Mouse (Mus musculus) G1E (cell line): ENCODE results near the gene Palm. TPM values are rescaled to one million over a fixed set of nuclear protein-coding genes. Genes with fewer than 3 reads are reported as not detected.

Experiments used
- ATAC-seq: 2 replicates; pipeline ENCODE4 v1.8.0; 2016; ENCODE audit warnings: mild to moderate bottlenecking; ENCODE audit not compliant: insufficient number of reproducible peaks, poor library complexity, low FRiP score, severe bottlenecking; ENCODE audit errors: extremely low read depth
- DNase-seq: peaks from one replicate; pipeline ENCODE4 v3.0.0; 2012; ENCODE audit warnings: low spot score
- H3K27me3 ChIP-seq: 2 replicates; pipeline ENCODE4 v1.6.1; 2012; ENCODE audit warnings: mild to moderate bottlenecking, low read length, inconsistent platforms; ENCODE audit not compliant: insufficient read depth
- H3K36me3 ChIP-seq: replicated peaks from 2 replicates; pipeline ENCODE3; 2012; ENCODE audit warnings: mild to moderate bottlenecking, inconsistent platforms
- H3K4me1 ChIP-seq: 2 replicates; pipeline ENCODE4 v1.6.1; 2012; ENCODE audit warnings: low read depth, low read length, inconsistent platforms, mixed read lengths; ENCODE audit not compliant: insufficient read depth
- H3K4me3 ChIP-seq: 2 replicates; pipeline ENCODE4 v1.5.1; 2012; ENCODE audit warnings: low read depth, mild to moderate bottlenecking, inconsistent platforms, low read length, moderate library complexity, mixed read lengths
- H3K9me3 ChIP-seq: replicated peaks from 2 replicates; pipeline ENCODE4 v1.6.1; 2012; ENCODE audit warnings: inconsistent platforms
- CTCF ChIP-seq: IDR thresholded peaks from 2 replicates; pipeline ENCODE4 v1.5.1; 2012; ENCODE audit warnings: low read depth, low read length, inconsistent platforms, mixed read lengths
- GATA1 ChIP-seq: IDR thresholded peaks from 2 replicates; pipeline ENCODE4 v1.6.1; 2012; ENCODE audit warnings: borderline replicate concordance, low read length, inconsistent platforms, mixed read lengths
- GATA2 ChIP-seq: IDR thresholded peaks from 2 replicates; pipeline ENCODE4 v1.6.1; 2012; ENCODE audit warnings: low read depth, low read length, inconsistent platforms, borderline replicate concordance
- POLR2AphosphoS5 ChIP-seq: IDR thresholded peaks from 2 replicates; pipeline ENCODE4 v1.6.1; 2012; ENCODE audit warnings: low read depth, low read length, inconsistent platforms; ENCODE audit not compliant: insufficient replicate concordance
- TAL1 ChIP-seq: conservative IDR thresholded peaks from 2 replicates; pipeline ENCODE4 v1.6.1; 2012; ENCODE audit warnings: low read depth, low read length, inconsistent platforms, mixed read lengths
- polyA plus RNA-seq: library from polyadenylated mRNA; stranded (reverse); fragments of >175 nt; gene quantifications from 2 replicates; pipeline ENCODE4 v1.2.3, GENCODE M21; 2012
- total RNA-seq, 2 experiments: library from RNA; stranded (forward) in 1 of 2; stranded (reverse) in 1 of 2; fragments of 200-1000 nt in 1 of 2; fragments of >200 nt in 1 of 2; fragmentation: Nextera tagmentation in 1 of 2; gene quantifications; 2 replicates each; pipeline ENCODE4 v1.2.3; 2014 to 2017

The Palm gene
- total and polyA plus RNA-seq, 3 experiments, result 0.11 to 0.42 TPM; not detected in 1

DNA sequence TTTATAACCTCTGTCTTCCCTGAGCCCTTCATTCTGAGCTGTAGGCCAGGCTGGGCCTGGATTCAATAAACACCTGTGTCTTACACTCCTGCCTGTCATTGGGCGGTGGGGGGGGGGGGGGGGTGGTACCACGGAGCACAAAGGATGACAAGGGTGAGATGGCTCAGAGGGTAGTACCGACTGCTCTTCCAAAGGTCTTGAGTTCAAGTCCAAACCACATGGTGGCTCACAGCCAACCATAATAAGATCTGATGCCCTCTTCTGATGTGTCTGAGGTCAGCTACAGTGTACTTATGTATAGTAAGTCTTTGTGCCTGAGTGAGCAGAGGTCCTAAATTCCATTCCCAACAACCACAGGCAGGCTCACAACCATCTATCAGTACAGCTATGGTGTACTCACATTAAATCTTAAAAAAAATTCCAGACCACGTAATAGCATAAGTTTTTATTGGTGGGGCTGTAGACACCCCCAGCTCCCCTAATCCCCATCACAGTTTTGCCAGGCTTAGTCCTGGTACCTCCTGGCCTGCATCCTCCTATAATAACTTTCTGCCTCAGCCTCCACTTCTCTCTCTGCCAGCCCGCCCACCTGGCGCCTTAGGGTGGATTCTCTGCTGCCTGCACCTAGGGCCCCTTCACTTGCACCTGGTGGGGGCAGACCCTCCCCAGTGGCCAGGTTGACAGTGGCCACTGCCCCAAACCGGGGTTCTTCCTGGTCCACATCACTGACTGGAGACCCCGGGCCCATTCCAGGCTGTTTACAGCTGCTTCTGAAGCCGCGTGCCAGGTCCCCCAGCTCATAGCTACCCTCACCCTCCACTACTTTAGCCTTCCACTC is 71.2 kb downstream of the Palm start:
- TF ChIP-seq GATA1, result no peak
- no peak for TF ChIP-seq TAL1
- no peak for TF ChIP-seq GATA2
- no peak for TF ChIP-seq CTCF
- peak overlapping the region; percentile 6; the same call in 1 of the 2 replicates for H3K4me3 ChIP-seq
- DNase-seq (no peak), ATAC-seq (no peak)
- peaks cover 62% of the 10 kb centered on the region for H3K4me1 ChIP-seq
- H3K9me3 ChIP-seq, result no peaks in the 10 kb centered on the region
- peaks cover 68% of the 10 kb centered on the region for H3K36me3 ChIP-seq
- peaks cover 19% of the 10 kb centered on the region for H3K27me3 ChIP-seq

- peaks cover 21% of the 10 kb centered on the region for H3K27me3 ChIP-seq
- no peaks in the 10 kb centered on the region for H3K9me3 ChIP-seq
- TF ChIP-seq POLR2AphosphoS5 (peak; percentile 87), CTCF (no peak), GATA2 (no peak), GATA1 (no peak), TAL1 (no peak)
- peaks cover 56% of the 10 kb centered on the region for H3K4me1 ChIP-seq
- ATAC-seq (no peak), DNase-seq (no peak)
- H3K4me3 ChIP-seq, result peak overlapping the region; percentile 6; the same call in 1 of the 2 replicates
- H3K36me3 ChIP-seq, result peaks cover 62% of the 10 kb centered on the region
These were observed 71.8 kb downstream of the Palm start for GRCm38 (mm10) chr10:79865189-79865601.

DNA sequence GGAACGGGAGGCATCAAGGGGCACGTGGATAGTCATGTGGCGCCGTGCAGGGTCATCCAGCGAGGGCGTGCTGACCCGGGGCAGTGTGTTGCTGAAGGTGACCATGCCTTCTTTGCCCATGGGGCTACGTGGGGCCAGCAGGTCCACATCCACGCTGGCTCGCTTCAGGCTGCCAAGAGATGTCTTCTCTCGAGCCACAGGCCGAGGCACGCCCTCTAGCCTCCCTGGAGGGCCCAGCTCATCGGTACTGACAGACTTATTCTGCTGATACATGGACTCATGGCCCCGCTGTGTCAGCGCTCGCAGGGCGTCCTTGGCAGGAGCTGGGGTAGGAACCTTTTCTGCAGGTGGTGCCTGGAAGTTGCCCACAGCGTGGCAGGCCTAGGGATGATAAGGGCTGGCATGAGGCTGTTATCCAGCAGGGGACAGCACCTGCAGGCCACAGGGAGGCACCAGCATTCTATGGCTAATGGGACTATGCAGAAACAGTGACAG is 72.5 kb downstream of the Palm start:
- Histone ChIP-seq H3K36me3 (peaks cover 55% of the 10 kb centered on the region), H3K27me3 (peaks cover 24% of the 10 kb centered on the region), H3K4me3 (no peak overlapping the region), H3K9me3 (no peaks in the 10 kb centered on the region), H3K4me1 (peaks cover 49% of the 10 kb centered on the region)
- TF ChIP-seq CTCF (no peak), GATA2 (no peak), TAL1 (no peak), POLR2AphosphoS5 (no peak), GATA1 (no peak)
- no peak for DNase-seq
- ATAC-seq, result no peak

GRCm38 (mm10) chr10:79866601-79867000 is 73.2 kb downstream of the Palm start:
- ATAC-seq, result no peak
- no peaks in the 10 kb centered on the region for H3K9me3 ChIP-seq
- H3K27me3 ChIP-seq, result peaks cover 31% of the 10 kb centered on the region
- no peak overlapping the region for H3K4me3 ChIP-seq
- no peak for DNase-seq
- TF ChIP-seq POLR2AphosphoS5 (peak; percentile 9; the same call in 1 of the 2 replicates), TAL1 (no peak), GATA2 (no peak), GATA1 (no peak)
- peaks cover 42% of the 10 kb centered on the region for H3K4me1 ChIP-seq
- H3K36me3 ChIP-seq, result peaks cover 48% of the 10 kb centered on the region

Other genes starting within 250 kb of the Palm start
Only the 20 nearest of the 34 such genes appear.
- gene Tpgs1, start 124.2 kb upstream of the Palm start, total RNA-seq (2014; fragmentation: Nextera tagmentation), result 13.9 and 20.2 TPM in 2 replicates
- gene Tpgs1, start 124.2 kb upstream of the Palm start, total RNA-seq (2017), result 11.6 and 15.5 TPM in 2 replicates
- 78.0 and 91.9 TPM in 2 replicates for gene Tpgs1, start 124.2 kb upstream of the Palm start, polyA plus RNA-seq
- gene Cdc34, start 111.4 kb upstream of the Palm start, total RNA-seq (2014; fragmentation: Nextera tagmentation), result 81.7 and 86.7 TPM in 2 replicates
- gene Cdc34, start 111.4 kb upstream of the Palm start, total RNA-seq (2017), result 132 and 136 TPM in 2 replicates
- 492 and 603 TPM in 2 replicates for gene Cdc34, start 111.4 kb upstream of the Palm start, polyA plus RNA-seq
- gene Gzmm, start 104.6 kb upstream of the Palm start, total RNA-seq (2014; fragmentation: Nextera tagmentation), result not detected in 2 replicates
- gene Gzmm, start 104.6 kb upstream of the Palm start, total RNA-seq (2017), result 0.33 and 0.46 TPM in 2 replicates
- gene Gzmm, start 104.6 kb upstream of the Palm start, polyA plus RNA-seq, result 0.19 and 0.28 TPM in 2 replicates
- gene Bsg, start 89.1 kb upstream of the Palm start, total RNA-seq (2014; fragmentation: Nextera tagmentation), result 742 and 832 TPM in 2 replicates
- 308 and 330 TPM in 2 replicates for gene Bsg, start 89.1 kb upstream of the Palm start, total RNA-seq (2017)
- gene Bsg, start 89.1 kb upstream of the Palm start, polyA plus RNA-seq, result 872 and 1,137 TPM in 2 replicates
- gene Hcn2, start 76.9 kb upstream of the Palm start, total RNA-seq (2014; fragmentation: Nextera tagmentation), result 0.29 TPM in 1 of 2 replicates, not detected in the other
- 0.11 and 0.17 TPM in 2 replicates for gene Hcn2, start 76.9 kb upstream of the Palm start, total RNA-seq (2017)
- 0.27 and 0.47 TPM in 2 replicates for gene Hcn2, start 76.9 kb upstream of the Palm start, polyA plus RNA-seq
- 44.5 and 50.5 TPM in 2 replicates for gene Polrmt, start 47.0 kb upstream of the Palm start, total RNA-seq (2014; fragmentation: Nextera tagmentation)
- 16.7 and 17.1 TPM in 2 replicates for gene Polrmt, start 47.0 kb upstream of the Palm start, total RNA-seq (2017)
- gene Polrmt, start 47.0 kb upstream of the Palm start, polyA plus RNA-seq, result 45.3 and 45.5 TPM in 2 replicates
- not detected in 2 replicates for gene Fgf22, start 38.5 kb upstream of the Palm start, total RNA-seq (2014; fragmentation: Nextera tagmentation)
- gene Fgf22, start 38.5 kb upstream of the Palm start, total RNA-seq (2017), result 0.44 TPM in 1 of 2 replicates, not detected in the other
- gene Fgf22, start 38.5 kb upstream of the Palm start, polyA plus RNA-seq, result not detected in 2 replicates
- 109 and 129 TPM in 2 replicates for gene Rnf126, start 26.6 kb upstream of the Palm start, total RNA-seq (2014; fragmentation: Nextera tagmentation)
- 23.5 and 25.2 TPM in 2 replicates for gene Rnf126, start 26.6 kb upstream of the Palm start, total RNA-seq (2017)
- gene Rnf126, start 26.6 kb upstream of the Palm start, polyA plus RNA-seq, result 353 and 382 TPM in 2 replicates
- not detected in 2 replicates for gene Fstl3, start 16.3 kb upstream of the Palm start, total RNA-seq (2014; fragmentation: Nextera tagmentation)
- 0.12 and 0.22 TPM in 2 replicates for gene Fstl3, start 16.3 kb upstream of the Palm start, total RNA-seq (2017)
- gene Fstl3, start 16.3 kb upstream of the Palm start, polyA plus RNA-seq, result 0.05 TPM in 1 of 2 replicates, not detected in the other
- gene Prss57, start 2.6 kb upstream of the Palm start, total RNA-seq (2014; fragmentation: Nextera tagmentation), result not detected in 2 replicates
- gene Prss57, start 2.6 kb upstream of the Palm start, total RNA-seq (2017), result 0.05 TPM in 1 of 2 replicates, not detected in the other
- gene Prss57, start 2.6 kb upstream of the Palm start, polyA plus RNA-seq, result not detected in 2 replicates
- not detected in 2 replicates for gene Misp, start 27.4 kb downstream of the Palm start, total RNA-seq (2014; fragmentation: Nextera tagmentation)
- gene Misp, start 27.4 kb downstream of the Palm start, total RNA-seq (2017), result 0.33 TPM in 1 of 2 replicates, not detected in the other
- not detected in 2 replicates for gene Misp, start 27.4 kb downstream of the Palm start, polyA plus RNA-seq
- 333 and 387 TPM in 2 replicates for gene Ptbp1, start 60.9 kb downstream of the Palm start, total RNA-seq (2014; fragmentation: Nextera tagmentation)
- 168 and 190 TPM in 2 replicates for gene Ptbp1, start 60.9 kb downstream of the Palm start, total RNA-seq (2017)
- 1,117 and 1,292 TPM in 2 replicates for gene Ptbp1, start 60.9 kb downstream of the Palm start, polyA plus RNA-seq
- gene Prtn3, start 80.9 kb downstream of the Palm start, total RNA-seq (2014; fragmentation: Nextera tagmentation), result not detected in 2 replicates
- gene Prtn3, start 80.9 kb downstream of the Palm start, total RNA-seq (2017), result 0.49 TPM in 1 of 2 replicates, not detected in the other
- 2.0 and 2.1 TPM in 2 replicates for gene Prtn3, start 80.9 kb downstream of the Palm start, polyA plus RNA-seq
- not detected in 2 replicates for gene Plppr3, start 81.1 kb downstream of the Palm start, total RNA-seq (2014; fragmentation: Nextera tagmentation)
- 0.06 and 0.82 TPM in 2 replicates for gene Plppr3, start 81.1 kb downstream of the Palm start, total RNA-seq (2017)
- 0.13 and 0.20 TPM in 2 replicates for gene Plppr3, start 81.1 kb downstream of the Palm start, polyA plus RNA-seq
- not detected in 2 replicates for gene Elane, start 92.7 kb downstream of the Palm start, total RNA-seq (2014; fragmentation: Nextera tagmentation)
- gene Elane, start 92.7 kb downstream of the Palm start, total RNA-seq (2017), result 0.23 TPM in 1 of 2 replicates, not detected in the other
- gene Elane, start 92.7 kb downstream of the Palm start, polyA plus RNA-seq, result 0.72 and 1.1 TPM in 2 replicates
- not detected in 2 replicates for gene Cfd, start 97.3 kb downstream of the Palm start, total RNA-seq (2014; fragmentation: Nextera tagmentation)
- not detected in 2 replicates for gene Cfd, start 97.3 kb downstream of the Palm start, total RNA-seq (2017)
- not detected in 2 replicates for gene Cfd, start 97.3 kb downstream of the Palm start, polyA plus RNA-seq
- gene Med16, start 115.4 kb downstream of the Palm start, total RNA-seq (2014; fragmentation: Nextera tagmentation), result 12.0 and 14.0 TPM in 2 replicates
- gene Med16, start 115.4 kb downstream of the Palm start, total RNA-seq (2017), result 10.4 and 12.2 TPM in 2 replicates
- gene Med16, start 115.4 kb downstream of the Palm start, polyA plus RNA-seq, result 49.4 and 51.7 TPM in 2 replicates
- not detected in 2 replicates for gene Gm26602, start 117.3 kb downstream of the Palm start, total RNA-seq (2014; fragmentation: Nextera tagmentation)
- gene Gm26602, start 117.3 kb downstream of the Palm start, total RNA-seq (2017), result not detected in 2 replicates
- 0.41 and 1.0 TPM in 2 replicates for gene Gm26602, start 117.3 kb downstream of the Palm start, polyA plus RNA-seq
- 0.30 and 0.39 TPM in 2 replicates for gene Kiss1r, start 123.4 kb downstream of the Palm start, total RNA-seq (2014; fragmentation: Nextera tagmentation)
- gene Kiss1r, start 123.4 kb downstream of the Palm start, total RNA-seq (2017), result 0.33 and 0.93 TPM in 2 replicates
- 0.33 and 0.56 TPM in 2 replicates for gene Kiss1r, start 123.4 kb downstream of the Palm start, polyA plus RNA-seq
- gene R3hdm4, start 127.6 kb downstream of the Palm start, total RNA-seq (2014; fragmentation: Nextera tagmentation), result 118 and 134 TPM in 2 replicates
- gene R3hdm4, start 127.6 kb downstream of the Palm start, total RNA-seq (2017), result 35.0 and 35.8 TPM in 2 replicates
- 185 and 203 TPM in 2 replicates for gene R3hdm4, start 127.6 kb downstream of the Palm start, polyA plus RNA-seq